Mouse (Mus musculus): ENCODE data around the gene Scamp3.
"Not testable (repeated sequence)": the region's sequence is repeated elsewhere in the genome, so short reads cannot be mapped to it uniquely, and the experiment has no call there.

Scamp3 gene

GRCm38 (mm10) chr3:89202253-89203141, 25.2 kb downstream of the Scamp3 start, which contains the start of gene Gba:
TSS of gene Gba (plus strand) at chr3:89202928.
- DNase-seq, result peak; percentile 82 to 88

GRCm38 (mm10) chr3:89203142-89203514, 25.9 kb downstream of the Scamp3 start:
- DNase-seq, result no peak

DNA sequence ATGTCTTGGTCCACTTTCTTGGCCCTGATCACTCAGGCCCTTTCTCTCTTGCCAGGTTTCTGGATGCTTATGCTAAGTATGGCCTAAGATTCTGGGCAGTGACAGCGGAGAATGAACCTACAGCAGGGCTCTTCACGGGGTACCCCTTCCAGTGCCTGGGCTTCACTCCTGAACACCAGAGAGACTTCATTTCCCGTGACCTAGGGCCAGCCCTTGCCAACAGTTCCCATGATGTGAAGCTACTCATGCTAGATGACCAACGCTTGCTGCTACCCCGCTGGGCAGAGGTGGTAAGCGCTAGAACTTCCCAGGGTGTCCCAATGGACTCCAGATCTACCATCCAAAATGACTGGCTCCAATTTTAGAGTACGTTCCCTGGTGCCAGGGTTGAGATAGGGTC, 28.8 kb downstream of the Scamp3 start:
- DNase-seq, result no peak

- DNase-seq, result no peak
Measured at GRCm38 (mm10) chr3:89206695-89207094, 29.4 kb downstream of the Scamp3 start.

DNA sequence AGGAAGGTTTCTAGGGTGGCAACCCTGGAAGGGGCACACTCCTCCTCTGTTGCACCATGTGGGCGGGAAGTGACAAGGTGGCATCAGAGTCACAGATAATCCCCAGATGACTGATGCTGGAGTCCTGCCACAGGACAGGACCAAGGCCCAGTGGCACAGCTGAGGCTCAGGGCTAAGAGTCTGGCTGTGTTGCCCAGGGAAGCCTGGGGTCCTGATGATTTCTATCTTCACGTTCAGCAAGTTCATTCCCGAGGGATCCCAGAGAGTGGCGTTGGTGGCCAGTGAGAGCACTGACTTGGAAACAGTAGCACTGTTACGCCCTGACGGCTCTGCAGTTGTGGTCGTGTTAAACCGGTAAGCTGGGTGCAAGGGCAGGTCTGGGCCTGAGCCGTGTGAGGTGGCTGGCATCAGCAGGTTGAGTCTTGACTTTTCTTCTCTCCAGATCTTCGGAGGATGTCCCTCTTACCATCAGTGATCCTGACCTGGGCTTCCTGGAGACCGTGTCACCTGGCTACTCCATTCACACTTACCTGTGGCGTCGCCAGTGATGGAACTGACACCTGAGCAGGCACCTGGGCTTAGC, 30.9 kb downstream of the Scamp3 start:
- no peak for DNase-seq

DNA sequence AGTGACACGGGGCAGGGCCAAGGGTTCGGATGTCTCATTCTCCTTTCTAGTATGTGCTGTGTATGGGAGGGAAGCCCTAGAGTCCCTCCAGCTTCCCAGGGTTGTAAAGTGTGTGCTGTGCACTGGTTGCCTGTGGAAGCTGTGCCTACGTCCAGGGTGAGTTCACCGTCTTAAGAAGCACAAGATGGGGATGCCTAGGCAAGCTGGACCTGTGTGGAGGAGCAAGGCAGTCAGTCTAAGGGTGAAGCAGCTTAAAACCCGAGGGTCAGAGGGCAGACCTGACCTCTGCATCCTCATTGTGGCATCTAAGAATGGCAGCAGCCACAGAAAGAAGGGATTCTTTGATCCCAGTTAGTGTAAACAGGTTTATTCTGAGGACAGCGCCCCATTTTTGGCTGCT, 31.5 kb downstream of the Scamp3 start:
- no peak for DNase-seq

DNA sequence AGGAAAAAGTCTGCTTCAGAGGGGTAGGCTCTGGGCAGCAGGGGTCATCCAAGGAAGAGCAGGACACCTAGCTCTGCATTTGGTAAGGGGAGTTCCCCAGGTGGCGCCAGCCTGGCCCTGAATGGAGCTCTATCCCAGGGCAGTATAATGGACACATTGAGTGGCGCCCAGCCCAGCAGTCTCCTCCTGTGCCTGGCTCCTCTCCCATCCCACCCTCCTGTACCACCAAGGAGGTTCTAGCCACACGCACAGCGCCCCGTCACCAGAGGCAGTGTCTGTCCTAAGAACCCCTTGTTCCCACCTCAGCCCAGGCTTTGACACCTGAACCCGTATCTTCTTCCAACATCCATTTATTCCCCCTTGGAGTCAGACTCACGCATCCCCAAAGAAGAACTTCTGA, 32.5 kb downstream of the Scamp3 start:
- no peak for DNase-seq

GRCm38 (mm10) chr3:89210162-89210561, 32.9 kb downstream of the Scamp3 start:
- no peak for DNase-seq

DNA sequence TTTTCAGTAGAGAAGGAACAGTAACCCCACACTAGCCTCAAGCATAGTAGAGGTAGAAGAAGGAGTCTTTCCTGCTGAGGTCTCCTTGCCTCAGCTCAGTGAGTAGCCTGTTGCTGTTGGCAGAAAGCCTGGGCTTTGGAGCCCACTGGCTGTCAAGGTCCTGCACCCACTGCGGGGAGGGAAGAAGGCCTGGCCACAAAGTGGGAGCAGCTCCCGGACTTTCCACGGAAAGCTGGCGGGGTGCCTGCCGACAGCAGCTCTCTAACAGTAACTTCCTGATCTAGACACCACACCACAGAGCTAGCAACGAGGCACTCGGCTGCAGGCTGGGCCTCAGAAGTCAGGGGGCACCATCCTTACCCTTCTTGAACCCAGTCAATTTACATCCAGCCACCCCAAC, 33.5 kb downstream of the Scamp3 start:
- DNase-seq, result peak in 1 of 2 experiments; percentile 41

DNA sequence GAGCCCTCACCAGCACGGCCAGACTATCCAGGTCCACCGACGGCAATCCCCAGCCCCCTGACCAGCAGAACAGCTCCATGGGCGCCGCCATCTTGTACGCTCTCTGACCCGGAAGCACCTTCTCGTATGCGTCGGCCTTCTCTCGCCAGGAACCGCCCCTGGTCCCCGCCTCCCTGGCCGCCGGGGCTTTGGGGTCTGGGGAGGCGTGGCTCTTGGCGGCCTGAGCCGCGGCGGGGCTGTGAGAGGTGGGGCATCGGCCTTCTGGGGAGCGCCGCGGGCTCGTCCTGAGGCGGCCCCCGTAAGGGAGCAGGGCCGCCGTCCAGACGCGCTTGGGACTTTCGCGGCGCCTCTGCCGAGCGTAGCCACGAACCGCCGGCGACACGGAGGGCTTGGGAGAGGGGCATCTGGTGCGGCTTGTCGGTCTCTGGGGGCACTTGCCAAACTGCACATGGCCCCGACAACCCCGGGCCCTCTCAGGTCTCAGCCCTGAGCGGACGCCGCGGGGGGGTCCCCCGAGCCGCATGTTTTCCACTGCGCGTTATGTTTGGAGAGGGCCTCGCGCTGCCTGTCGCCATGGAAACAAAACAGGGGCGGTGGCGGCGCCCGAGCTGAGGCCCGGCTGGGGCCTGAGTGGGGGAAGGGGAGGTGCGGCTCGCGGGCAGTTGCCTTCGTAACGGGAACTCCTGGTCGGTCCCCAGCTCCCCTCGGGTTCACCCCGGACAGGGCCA, 36.7 kb downstream of the Scamp3 start:
- peak; percentile 90 to 91 for DNase-seq

GRCm38 (mm10) chr3:89214681-89215411, 37.6 kb downstream of the Scamp3 start, which contains the start of gene Thbs3:
TSS of gene Thbs3 (plus strand) at chr3:89215180.
- no peak for DNase-seq

DNA sequence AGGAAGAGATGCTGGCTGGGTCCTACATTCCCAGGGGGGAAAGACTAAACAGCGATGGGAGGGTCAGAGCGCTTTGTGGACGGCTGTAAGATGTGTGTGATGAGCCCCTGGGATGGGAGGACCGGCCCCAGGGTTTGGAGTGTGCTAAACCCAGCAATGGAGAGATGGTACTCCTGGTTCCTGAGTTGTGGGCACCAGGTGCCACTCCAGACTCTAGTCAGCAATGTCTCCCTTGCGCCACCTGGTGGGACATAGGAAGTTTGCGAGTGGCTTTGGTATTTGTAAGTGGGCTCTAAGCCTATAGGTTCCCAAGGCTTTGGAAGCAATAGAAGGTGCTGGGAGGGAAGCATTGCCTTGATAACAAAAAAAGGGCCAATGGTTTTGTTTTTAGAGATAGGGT, 38.6 kb downstream of the Scamp3 start:
- DNase-seq, result peak; percentile 74 to 88

- DNase-seq, result not testable (repeated sequence)
Measured at GRCm38 (mm10) chr3:89216407-89216806, 39.1 kb downstream of the Scamp3 start.

DNA sequence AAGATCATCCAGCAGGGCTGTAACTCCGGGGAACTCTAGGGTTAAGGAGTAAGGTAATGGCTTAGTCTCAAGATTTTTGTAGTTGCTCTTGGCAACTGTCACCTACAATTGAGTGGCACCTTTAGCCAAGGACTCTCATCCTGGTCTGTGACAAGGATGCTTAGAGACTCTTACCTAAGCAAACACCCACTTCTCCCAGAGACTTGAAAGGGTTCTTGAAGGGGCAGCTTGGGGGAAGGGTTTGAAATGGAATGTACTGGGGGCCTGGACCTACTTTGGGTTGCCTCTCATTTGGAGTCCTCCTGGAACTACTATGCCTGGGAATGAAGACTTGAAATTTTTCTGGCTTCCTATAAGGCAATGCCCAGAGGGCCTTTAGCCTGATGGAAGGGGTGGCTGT, 41.0 kb downstream of the Scamp3 start:
- no peak for DNase-seq

- DNase-seq, result no peak
Measured at GRCm38 (mm10) chr3:89219546-89219945, 42.3 kb downstream of the Scamp3 start.

DNA sequence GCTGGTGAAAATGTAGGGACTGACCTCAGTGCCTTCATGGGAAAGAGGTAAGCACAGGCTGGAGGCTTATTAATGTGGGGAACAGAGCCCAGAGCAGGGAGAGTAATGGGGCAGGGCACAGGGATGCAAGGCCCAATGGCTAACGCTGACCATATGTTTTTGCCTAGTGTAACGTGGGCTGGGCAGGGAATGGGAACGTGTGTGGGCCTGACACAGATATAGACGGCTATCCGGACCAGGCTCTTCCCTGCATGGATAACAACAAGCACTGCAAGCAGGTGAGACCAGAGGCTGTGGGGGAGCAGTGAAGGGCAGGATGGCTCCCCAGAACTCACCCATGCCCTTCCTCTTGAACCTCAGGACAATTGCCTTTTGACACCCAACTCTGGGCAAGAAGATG, 43.9 kb downstream of the Scamp3 start:
- DNase-seq, result no peak

- no peak for DNase-seq
Measured at GRCm38 (mm10) chr3:89224796-89225195, 47.5 kb downstream of the Scamp3 start.

- DNase-seq, result no peak
Measured at GRCm38 (mm10) chr3:89225321-89225815, 48.1 kb downstream of the Scamp3 start.

GRCm38 (mm10) chr3:89225918-89226317, 48.6 kb downstream of the Scamp3 start:
- no peak for DNase-seq

DNA sequence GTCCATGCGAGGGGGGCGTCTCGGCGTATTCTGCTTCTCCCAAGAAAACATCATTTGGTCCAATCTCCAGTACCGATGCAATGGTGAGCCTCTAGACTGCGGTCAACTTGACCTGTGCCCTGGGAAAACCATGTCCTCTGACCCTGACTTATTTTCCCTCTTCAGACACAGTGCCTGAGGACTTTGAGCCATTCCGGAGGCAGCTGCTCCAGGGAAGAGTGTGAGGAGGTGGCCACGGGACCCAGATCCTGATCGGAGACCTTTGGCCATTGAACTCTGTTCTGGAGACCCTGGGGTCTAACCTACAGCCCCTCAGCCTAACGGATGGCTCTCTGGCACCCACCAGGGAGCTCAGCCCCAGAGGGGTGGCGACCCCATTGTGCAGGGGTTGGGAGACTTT, 49.1 kb downstream of the Scamp3 start:
- no peak for DNase-seq

DNA sequence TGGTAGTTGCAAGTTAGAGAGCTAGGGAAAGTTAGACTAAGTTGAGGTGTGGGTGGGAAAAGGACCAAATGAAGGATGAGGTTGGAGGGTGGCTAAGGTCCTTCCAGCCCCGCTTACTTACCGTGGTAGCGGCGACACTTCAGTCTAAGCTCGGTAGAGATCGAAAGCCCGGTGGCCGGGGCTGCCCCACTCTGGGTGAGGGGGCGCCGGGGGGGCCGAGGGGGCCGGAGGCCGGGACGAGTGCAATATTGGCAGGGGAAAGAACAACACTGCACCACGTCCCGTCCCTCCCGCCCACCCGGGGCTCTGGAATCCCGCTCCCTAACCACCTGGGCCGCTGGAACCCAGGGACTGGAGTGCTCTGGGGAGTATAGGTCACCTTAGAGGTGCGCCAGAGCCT, 49.6 kb downstream of the Scamp3 start, which contains the start of gene Mtx1:
TSS of gene Mtx1 (minus strand) at position 189 of the 400 bp plus-strand sequence.
- DNase-seq, result no peak

Measured in kidney, adult 8-10 months (tissue).